Mouse (Mus musculus) limb, embryonic 14.5 days (tissue): ENCODE measurements at regions not wholly inside any gene's neighbourhood (a gene's known extent, or its start where the extent isn't known, plus 50 kb on each side); places are given as distances from the start of the nearest gene placed in this dataset.

Experiments
- ATAC-seq: fragments of 200-750 bp; cut with Nextera tagmentation; 2 replicates; pipeline ENCODE4 v1.8.0; 2017; ENCODE audit warnings: low read depth, moderate number of reproducible peaks, moderate TSS enrichment; ENCODE audit not compliant: low FRiP score
- DNase-seq: peaks from one replicate; pipeline ENCODE4 v3.0.0-alpha.2; 2015; ENCODE audit warnings: low spot score
- H3K27ac ChIP-seq: fragments of 300-500 bp; sonication (generic); replicated peaks from 2 replicates; pipeline ENCODE4 v1.5.1; 2014; ENCODE audit warnings: low read depth, mild to moderate bottlenecking, low read length, moderate library complexity, mixed read lengths
- H3K27me3 ChIP-seq: fragments of 300-500 bp; sonication (generic); 2 replicates; pipeline ENCODE4 v1.6.1; 2014; ENCODE audit warnings: low read length, mixed read lengths; ENCODE audit not compliant: control insufficient read depth, insufficient read depth
- H3K36me3 ChIP-seq: fragments of 300-500 bp; sonication (generic); 2 replicates; pipeline ENCODE4 v1.6.1; 2014; ENCODE audit warnings: mild to moderate bottlenecking, low read length, moderate library complexity, mixed read lengths; ENCODE audit not compliant: control insufficient read depth, insufficient read depth
- H3K4me1 ChIP-seq: fragments of 300-500 bp; sonication (generic); 2 replicates; pipeline ENCODE4 v1.6.1; 2014; ENCODE audit warnings: antibody characterized with exemption, low read length, mixed read lengths; ENCODE audit not compliant: control insufficient read depth, insufficient read depth
- H3K4me2 ChIP-seq: fragments of 300-500 bp; sonication (generic); replicated peaks from 2 replicates; pipeline ENCODE4 v1.6.1; 2014; ENCODE audit warnings: low read depth, mild to moderate bottlenecking, low read length, moderate library complexity; ENCODE audit not compliant: severe bottlenecking
- H3K4me3 ChIP-seq: fragments of 300-500 bp; sonication (generic); replicated peaks from 2 replicates; pipeline ENCODE4 v1.5.1; 2014; ENCODE audit warnings: low read length
- H3K9ac ChIP-seq: fragments of 300-500 bp; sonication (generic); 2 replicates; pipeline ENCODE4 v1.6.1; 2014; ENCODE audit warnings: mild to moderate bottlenecking, low read depth, low read length, moderate library complexity; ENCODE audit not compliant: severe bottlenecking
- H3K9me3 ChIP-seq: fragments of 300-500 bp; sonication (generic); 2 replicates; pipeline ENCODE4 v1.6.1; 2016; ENCODE audit warnings: low read length; ENCODE audit not compliant: control insufficient read depth
- POLR2A ChIP-seq: fragments of 200-500 bp; IDR thresholded peaks from 2 replicates; pipeline ENCODE4 v1.8.0; 2012; ENCODE audit warnings: inconsistent platforms, mild to moderate bottlenecking, moderate library complexity, borderline replicate concordance; ENCODE audit not compliant: insufficient read depth, insufficient read length; ENCODE audit errors: extremely low read depth
- WGBS: fragments of 180-500 bp; shearing (Covaris S2); extraction: QIAGEN DNeasy Blood & Tissue Kit; methylation state at CpG from one replicate; pipeline ENCODE4 v1.1.7; 2014; 5-methylcytosine and 5-hydroxymethylcytosine counted together

DNA sequence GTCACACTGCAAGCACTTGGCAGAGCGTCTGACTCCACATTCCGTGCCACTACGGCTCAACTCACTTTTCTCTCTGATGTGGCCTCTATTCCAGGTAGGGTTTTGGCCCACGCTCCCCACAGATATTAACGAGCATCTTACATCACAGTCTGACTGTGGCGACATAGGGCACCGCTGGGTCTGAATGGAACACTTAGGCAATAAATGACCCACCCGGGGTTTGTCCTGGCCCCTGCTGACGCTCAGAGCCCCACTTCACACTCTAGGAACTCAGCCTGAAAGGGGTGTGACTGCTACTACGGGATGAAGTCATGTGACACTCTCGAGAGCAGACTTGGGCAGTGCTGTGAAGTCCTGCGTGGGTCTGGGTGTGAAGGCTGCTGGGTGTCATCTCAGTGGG is 475.9 kb downstream of the Zfp704 start:
- no peak for TF ChIP-seq POLR2A
- no peak overlapping the region for H3K9ac ChIP-seq
- WGBS = 49% methylated on average over 12 of the region's 12 CpGs
- DNase-seq (no peak), ATAC-seq (no peak)
- no peak overlapping the region for H3K4me3 ChIP-seq
- no peaks in the 10 kb centered on the region for H3K27me3 ChIP-seq
- H3K9me3 ChIP-seq = no peaks in the 10 kb centered on the region
- H3K36me3 ChIP-seq = no peaks in the 10 kb centered on the region
- H3K4me1 ChIP-seq = no peaks in the 10 kb centered on the region
- no peak overlapping the region for H3K27ac ChIP-seq
- H3K4me2 ChIP-seq = no peak overlapping the region

DNA sequence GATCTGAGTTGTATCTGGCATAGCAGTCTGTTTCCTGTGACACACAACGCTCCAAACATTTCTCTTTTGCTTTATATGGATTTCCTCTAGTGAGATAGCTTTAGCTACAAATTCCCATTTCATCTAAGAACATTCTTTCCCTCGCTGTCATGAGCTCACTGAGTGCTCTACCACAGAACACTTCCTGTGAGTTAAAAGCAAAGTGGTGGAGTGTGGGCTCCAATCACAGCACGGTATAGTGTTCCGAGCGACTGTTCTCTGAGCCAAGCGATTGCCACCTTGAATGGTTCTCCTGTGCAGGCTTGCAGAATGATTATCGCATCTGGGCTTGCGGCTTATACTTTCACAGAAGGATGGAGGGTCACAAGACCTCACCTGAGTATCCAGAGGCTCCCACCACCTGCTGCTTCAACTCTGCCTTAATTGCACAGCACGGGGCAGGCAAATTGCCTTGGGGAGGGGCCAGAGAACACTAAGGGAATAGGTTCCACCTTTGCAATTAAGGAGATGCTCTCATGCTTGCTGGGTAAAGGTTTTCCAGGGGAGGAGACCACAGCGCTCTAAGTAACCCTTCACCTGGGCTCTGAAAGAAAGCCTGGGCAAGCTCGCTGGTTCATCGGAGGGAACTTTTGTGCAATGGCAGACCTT is 477.7 kb downstream of the Zfp704 start:
- Histone ChIP-seq H3K27ac (no peak overlapping the region), H3K4me1 (no peaks in the 10 kb centered on the region), H3K4me2 (no peak overlapping the region), H3K27me3 (no peaks in the 10 kb centered on the region), H3K4me3 (no peak overlapping the region), H3K9ac (no peak overlapping the region), H3K36me3 (no peaks in the 10 kb centered on the region), H3K9me3 (no peaks in the 10 kb centered on the region)
- no peak for TF ChIP-seq POLR2A
- 51% methylated on average over 12 of the region's 12 CpGs for WGBS
- DNase-seq (no peak), ATAC-seq (no peak)

DNA sequence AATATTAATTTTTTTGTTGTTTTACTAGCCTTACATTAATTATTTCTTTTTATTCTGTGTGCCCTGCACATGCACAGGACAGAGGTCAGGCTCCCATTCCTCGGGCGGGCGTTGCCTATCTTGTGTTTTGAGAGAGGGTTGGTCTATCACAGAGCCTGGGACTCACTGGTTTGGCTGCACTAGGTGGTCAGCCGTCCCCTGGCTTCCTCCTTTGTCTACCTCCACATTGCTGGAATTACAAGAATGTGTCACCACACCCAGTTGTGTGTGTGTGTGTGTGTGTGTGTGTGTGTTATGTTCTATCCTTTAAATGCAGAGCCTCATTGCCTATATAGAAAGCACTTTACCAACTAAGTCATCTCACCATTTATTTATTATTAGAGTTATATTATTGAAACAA is 478.5 kb downstream of the Zfp704 start:
- Histone ChIP-seq H3K4me3 (no peak overlapping the region), H3K4me2 (no peak overlapping the region), H3K4me1 (no peaks in the 10 kb centered on the region), H3K9ac (no peak overlapping the region), H3K27ac (no peak overlapping the region), H3K27me3 (no peaks in the 10 kb centered on the region), H3K36me3 (no peaks in the 10 kb centered on the region), H3K9me3 (no peaks in the 10 kb centered on the region)
- no peak for TF ChIP-seq POLR2A
- no peak for DNase-seq
- 79% methylated on average over 4 of the region's 4 CpGs for WGBS
- no peak for ATAC-seq

DNA sequence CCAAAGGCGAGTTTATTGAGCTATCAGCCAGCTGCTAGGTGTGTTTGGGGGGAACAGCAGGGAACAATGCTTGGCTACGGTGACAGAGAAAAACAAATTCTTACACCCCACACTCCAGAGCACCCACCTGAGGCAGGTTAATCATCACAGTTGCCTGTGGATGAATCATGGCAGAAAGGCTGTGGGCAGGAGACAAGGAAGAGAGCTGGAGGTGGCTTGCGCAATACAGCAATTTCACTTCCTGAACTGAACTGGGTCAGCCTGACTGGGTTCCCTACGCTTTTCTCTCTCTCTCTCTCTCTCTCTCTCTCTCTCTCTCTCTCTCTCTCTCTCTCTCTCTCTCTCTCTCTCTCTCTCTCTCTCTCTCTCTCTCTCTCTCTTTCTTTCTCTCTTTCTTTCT is 481.5 kb downstream of the Zfp704 start:
- Histone ChIP-seq H3K27me3 (no peaks in the 10 kb centered on the region), H3K9ac (no peak overlapping the region), H3K27ac (no peak overlapping the region), H3K4me2 (no peak overlapping the region), H3K4me1 (no peaks in the 10 kb centered on the region; the same call in 1 of the 2 replicates), H3K9me3 (no peaks in the 10 kb centered on the region), H3K36me3 (no peaks in the 10 kb centered on the region), H3K4me3 (no peak overlapping the region)
- DNase-seq (no peak), ATAC-seq (no peak)
- no peak for TF ChIP-seq POLR2A
- WGBS = 72% methylated on average over 3 of the region's 4 CpGs

DNA sequence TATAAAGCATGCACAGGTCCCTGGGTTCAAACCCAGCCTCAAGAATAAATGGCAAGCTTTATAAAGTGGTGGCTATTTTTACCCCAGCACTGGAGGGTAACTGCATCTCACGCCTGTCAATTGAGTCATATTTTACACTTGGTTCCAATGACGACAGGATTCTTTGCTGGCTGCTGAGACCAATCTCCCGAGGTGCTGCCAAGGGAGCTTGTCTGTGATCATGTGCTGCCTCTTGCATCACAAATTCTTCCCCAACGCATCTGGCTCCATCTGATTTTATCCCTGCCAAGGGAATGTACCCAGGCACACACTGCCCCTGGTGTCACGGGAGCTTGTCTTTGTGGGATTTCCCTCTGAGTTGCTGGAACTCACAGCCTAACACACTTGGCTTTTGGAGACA is 486.8 kb downstream of the Zfp704 start:
- ATAC-seq (no peak), DNase-seq (no peak)
- WGBS = 39% methylated on average over 5 of the region's 5 CpGs
- Histone ChIP-seq H3K27me3 (no peaks in the 10 kb centered on the region), H3K27ac (no peak overlapping the region), H3K4me2 (no peak overlapping the region), H3K4me3 (no peak overlapping the region), H3K9me3 (no peaks in the 10 kb centered on the region), H3K9ac (no peak overlapping the region), H3K36me3 (no peaks in the 10 kb centered on the region), H3K4me1 (no peaks in the 10 kb centered on the region; the same call in 1 of the 2 replicates)
- no peak for TF ChIP-seq POLR2A

DNA sequence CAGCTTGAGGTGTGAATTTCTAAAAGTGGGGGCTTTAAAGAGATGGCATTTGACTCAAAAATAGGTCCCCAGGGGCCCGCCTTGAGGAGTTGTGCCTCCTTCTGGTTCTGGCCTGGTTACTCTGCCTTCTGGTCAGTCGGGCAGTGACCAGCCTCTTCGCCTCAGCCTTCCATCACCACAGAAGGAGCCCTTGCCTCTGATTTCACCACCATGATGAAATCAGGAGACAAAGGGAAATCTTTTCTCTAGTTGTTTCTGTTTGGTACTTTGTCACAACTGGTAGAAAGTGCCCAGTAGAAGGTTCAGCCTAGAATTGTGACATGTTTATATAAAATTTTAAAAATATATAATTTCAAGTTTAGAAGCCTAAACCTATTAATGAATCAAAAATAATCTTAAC is 492.0 kb downstream of the Zfp704 start:
- Histone ChIP-seq H3K27me3 (no peaks in the 10 kb centered on the region), H3K9ac (no peak overlapping the region), H3K9me3 (no peaks in the 10 kb centered on the region), H3K27ac (no peak overlapping the region), H3K4me2 (no peak overlapping the region), H3K4me3 (no peak overlapping the region), H3K4me1 (no peaks in the 10 kb centered on the region; the same call in 1 of the 2 replicates), H3K36me3 (no peaks in the 10 kb centered on the region)
- DNase-seq = no peak
- 79% methylated on average over 3 of the region's 3 CpGs for WGBS
- ATAC-seq = no peak
- no peak for TF ChIP-seq POLR2A
